Mouse (Mus musculus) kidney, adult 2 months (tissue): ENCODE data around the gene Hoxd8.

ENCODE experiments used
- CTCF ChIP-seq: fragments of 200-500 bp; conservative IDR thresholded peaks from 2 replicates; pipeline ENCODE4 v1.5.1; 2011; ENCODE audit warnings: low read depth, mild to moderate bottlenecking, control low read depth, low read length, moderate library complexity, mixed read lengths; ENCODE audit not compliant: insufficient read depth, insufficient read length
- POLR2A ChIP-seq: fragments of 200-500 bp; IDR thresholded peaks from one replicate; pipeline ENCODE4 v1.6.1; 2011; ENCODE audit warnings: low read depth, low read length, control low read depth

- TF ChIP-seq POLR2A (no peak), CTCF (no peak)
Measured at GRCm38 (mm10) chr2:74734451-74734850, 30.0 kb downstream of the Hoxd8 start.
